Mouse (Mus musculus): Measurements from ENCODE around the gene Gm11239. TPM values are rescaled to one million over a fixed set of nuclear protein-coding genes. Genes with fewer than 3 reads are reported as not detected.
"Not testable (repeated sequence)": the region's sequence is repeated elsewhere in the genome, so short reads cannot be mapped to it uniquely, and the experiment has no call there.

The Gm11239 gene
- not detected in 2 replicates for polyA plus RNA-seq (2015; fragmentation: Nextera tagmentation; extraction: Ambion mirVana)

DNA sequence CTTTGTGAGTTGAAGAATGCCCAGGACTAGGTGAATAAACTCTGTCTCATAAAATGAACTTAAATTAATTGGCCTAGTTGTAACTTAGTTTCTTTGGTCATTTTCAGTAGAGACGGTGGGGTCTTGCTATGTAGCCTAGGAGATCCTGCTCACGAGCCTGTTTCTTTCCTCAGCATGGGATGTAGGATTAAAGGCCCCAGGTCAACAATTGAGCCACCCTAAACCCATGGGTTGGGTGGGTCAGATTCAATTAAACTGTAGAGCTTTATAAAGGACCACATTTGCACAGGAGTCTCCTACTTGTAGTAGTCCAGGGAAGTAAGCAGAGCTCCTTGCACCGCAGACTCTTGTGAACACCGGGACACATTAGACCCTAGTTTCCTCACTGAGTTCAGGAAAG lies at the start of gene Gm11239:
Gm11239 (plus strand) TSS at position 301 of the 400 bp plus-strand sequence.
- not testable (repeated sequence) for H3K4me3 ChIP-seq (ENCODE audit: low read length); H3K4me2 ChIP-seq (replicated peaks; ENCODE audit: low read depth, low read length); H3K27ac ChIP-seq (ENCODE audit: low read length); H3K9ac ChIP-seq (replicated peaks; ENCODE audit: low read length); H3K36me3 ChIP-seq (ENCODE audit: insufficient read depth, low read length); H3K4me1 ChIP-seq (ENCODE audit: insufficient read depth, low read length); ATAC-seq (ENCODE audit: low FRiP score, low TSS enrichment); H3K9me3 ChIP-seq (ENCODE audit: low read length); H3K27me3 ChIP-seq (ENCODE audit: insufficient read depth, low read length)
- WGBS, result no CpG with 5 or more reads among the region's 4 CpGs

DNA sequence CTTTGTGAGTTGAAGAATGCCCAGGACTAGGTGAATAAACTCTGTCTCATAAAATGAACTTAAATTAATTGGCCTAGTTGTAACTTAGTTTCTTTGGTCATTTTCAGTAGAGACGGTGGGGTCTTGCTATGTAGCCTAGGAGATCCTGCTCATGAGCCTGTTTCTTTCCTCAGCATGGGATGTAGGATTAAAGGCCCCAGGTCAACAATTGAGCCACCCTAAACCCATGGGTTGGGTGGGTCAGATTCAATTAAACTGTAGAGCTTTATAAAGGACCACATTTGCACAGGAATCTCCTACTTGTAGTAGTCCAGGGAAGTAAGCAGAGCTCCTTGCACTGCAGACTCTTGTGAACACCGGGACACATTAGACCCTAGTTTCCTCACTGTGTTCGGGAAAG lies 45.5 kb upstream of the Gm11239 start, which contains the start of gene Gm11237:
Gm11237 (plus strand) TSS at position 301 of the 400 bp plus-strand sequence.
- H3K27me3 ChIP-seq (ENCODE audit: insufficient read depth, low read length); H3K9me3 ChIP-seq (ENCODE audit: low read length); H3K9ac ChIP-seq (replicated peaks; ENCODE audit: low read length); H3K4me3 ChIP-seq (ENCODE audit: low read length); ATAC-seq (ENCODE audit: low FRiP score, low TSS enrichment); H3K4me1 ChIP-seq (ENCODE audit: insufficient read depth, low read length); H3K4me2 ChIP-seq (replicated peaks; ENCODE audit: low read depth, low read length); H3K27ac ChIP-seq (ENCODE audit: low read length); H3K36me3 ChIP-seq (ENCODE audit: insufficient read depth, low read length): not testable (repeated sequence)
- WGBS, result no CpG with 5 or more reads among the region's 3 CpGs

DNA sequence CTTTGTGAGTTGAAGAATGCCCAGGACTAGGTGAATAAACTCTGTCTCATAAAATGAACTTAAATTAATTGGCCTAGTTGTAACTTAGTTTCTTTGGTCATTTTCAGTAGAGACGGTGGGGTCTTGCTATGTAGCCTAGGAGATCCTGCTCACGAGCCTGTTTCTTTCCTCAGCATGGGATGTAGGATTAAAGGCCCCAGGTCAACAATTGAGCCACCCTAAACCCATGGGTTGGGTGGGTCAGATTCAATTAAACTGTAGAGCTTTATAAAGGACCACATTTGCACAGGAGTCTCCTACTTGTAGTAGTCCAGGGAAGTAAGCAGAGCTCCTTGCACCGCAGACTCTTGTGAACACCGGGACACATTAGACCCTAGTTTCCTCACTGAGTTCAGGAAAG lies 30.3 kb upstream of the Gm11239 start, which contains the start of gene Gm11236:
Gm11236 (plus strand) TSS at position 301 of the 400 bp plus-strand sequence.
- not testable (repeated sequence) for H3K4me3 ChIP-seq (ENCODE audit: low read length); H3K36me3 ChIP-seq (ENCODE audit: insufficient read depth, low read length); H3K4me1 ChIP-seq (ENCODE audit: insufficient read depth, low read length); H3K9me3 ChIP-seq (ENCODE audit: low read length); H3K27me3 ChIP-seq (ENCODE audit: insufficient read depth, low read length); H3K27ac ChIP-seq (ENCODE audit: low read length); H3K4me2 ChIP-seq (replicated peaks; ENCODE audit: low read depth, low read length); ATAC-seq (ENCODE audit: low FRiP score, low TSS enrichment); H3K9ac ChIP-seq (replicated peaks; ENCODE audit: low read length)
- no CpG with 5 or more reads among the region's 4 CpGs for WGBS

DNA sequence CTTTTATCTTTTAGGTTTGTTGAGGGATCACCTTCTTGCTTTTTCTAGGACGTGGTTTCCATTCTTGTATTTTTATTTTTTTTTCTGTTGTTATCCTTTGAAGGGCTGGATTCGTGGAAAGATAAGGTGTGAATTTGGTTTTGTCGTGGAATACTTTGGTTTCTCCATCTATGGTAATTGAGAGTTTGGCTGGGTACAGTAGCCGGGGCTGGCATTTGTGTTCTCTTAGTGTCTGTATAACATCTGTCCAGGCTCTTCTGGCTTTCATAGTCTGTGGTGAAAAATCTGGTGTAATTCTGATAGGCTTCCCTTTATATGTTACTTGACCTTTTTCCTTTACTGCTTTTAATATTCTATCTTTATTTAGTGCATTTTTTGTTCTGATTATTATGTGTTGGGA lies 6.3 kb upstream of the Gm11239 start:
- 90% methylated on average over 4 of the region's 4 CpGs for WGBS
- not testable (repeated sequence) for H3K9me3 ChIP-seq (ENCODE audit: low read length); H3K27ac ChIP-seq (ENCODE audit: low read length); H3K4me1 ChIP-seq (ENCODE audit: insufficient read depth, low read length); H3K9ac ChIP-seq (replicated peaks; ENCODE audit: low read length); H3K27me3 ChIP-seq (ENCODE audit: insufficient read depth, low read length); H3K36me3 ChIP-seq (ENCODE audit: insufficient read depth, low read length); H3K4me2 ChIP-seq (replicated peaks; ENCODE audit: low read depth, low read length); H3K4me3 ChIP-seq (ENCODE audit: low read length); ATAC-seq (ENCODE audit: low FRiP score, low TSS enrichment)

DNA sequence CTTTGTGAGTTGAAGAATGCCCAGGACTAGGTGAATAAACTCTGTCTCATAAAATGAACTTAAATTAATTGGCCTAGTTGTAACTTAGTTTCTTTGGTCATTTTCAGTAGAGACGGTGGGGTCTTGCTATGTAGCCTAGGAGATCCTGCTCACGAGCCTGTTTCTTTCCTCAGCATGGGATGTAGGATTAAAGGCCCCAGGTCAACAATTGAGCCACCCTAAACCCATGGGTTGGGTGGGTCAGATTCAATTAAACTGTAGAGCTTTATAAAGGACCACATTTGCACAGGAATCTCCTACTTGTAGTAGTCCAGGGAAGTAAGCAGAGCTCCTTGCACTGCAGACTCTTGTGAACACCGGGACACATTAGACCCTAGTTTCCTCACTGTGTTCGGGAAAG lies 15.1 kb downstream of the Gm11239 start, which contains the start of gene Gm428:
Gm428 (plus strand) TSS at position 301 of the 400 bp plus-strand sequence.
- ATAC-seq (ENCODE audit: low FRiP score, low TSS enrichment); H3K9ac ChIP-seq (replicated peaks; ENCODE audit: low read length); H3K27ac ChIP-seq (ENCODE audit: low read length); H3K9me3 ChIP-seq (ENCODE audit: low read length); H3K4me1 ChIP-seq (ENCODE audit: insufficient read depth, low read length); H3K4me2 ChIP-seq (replicated peaks; ENCODE audit: low read depth, low read length); H3K4me3 ChIP-seq (ENCODE audit: low read length); H3K27me3 ChIP-seq (ENCODE audit: insufficient read depth, low read length); H3K36me3 ChIP-seq (ENCODE audit: insufficient read depth, low read length): not testable (repeated sequence)
- WGBS, result no CpG with 5 or more reads among the region's 4 CpGs

DNA sequence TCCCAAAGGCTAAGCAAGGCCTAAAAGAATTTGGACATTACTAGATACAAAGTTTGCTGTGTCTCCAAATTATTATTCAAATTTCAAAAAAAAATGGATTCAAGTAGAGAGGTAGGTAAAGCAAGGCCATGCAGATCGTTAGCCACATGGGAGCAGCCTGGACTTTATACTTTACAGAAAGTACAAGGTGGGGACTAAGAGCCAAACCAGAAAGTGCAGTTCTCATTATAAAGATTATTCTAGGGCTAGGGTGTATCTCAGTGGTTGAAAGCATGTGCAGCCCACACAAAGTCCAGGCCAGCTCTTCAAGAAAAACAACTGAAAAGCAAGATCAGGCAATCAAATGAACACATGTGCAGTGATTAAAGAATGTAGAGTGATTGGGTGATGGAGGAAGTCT lies 50.6 kb downstream of the Gm11239 start:
- no peak for ATAC-seq (ENCODE audit: low FRiP score, low TSS enrichment)
- Histone ChIP-seq H3K4me2 (replicated peaks; ENCODE audit: low read depth, low read length) (no peak overlapping the region), H3K27me3 (ENCODE audit: insufficient read depth, low read length) (no peaks in the 10 kb centered on the region), H3K27ac (ENCODE audit: low read length) (no peak overlapping the region), H3K36me3 (ENCODE audit: insufficient read depth, low read length) (no peaks in the 10 kb centered on the region), H3K4me3 (ENCODE audit: low read length) (no peak overlapping the region), H3K9ac (replicated peaks; ENCODE audit: low read length) (no peak overlapping the region), H3K9me3 (ENCODE audit: low read length) (no peaks in the 10 kb centered on the region), H3K4me1 (ENCODE audit: insufficient read depth, low read length) (no peaks in the 10 kb centered on the region)
- 95% methylated on average over 1 of the region's 1 CpGs for WGBS

DNA sequence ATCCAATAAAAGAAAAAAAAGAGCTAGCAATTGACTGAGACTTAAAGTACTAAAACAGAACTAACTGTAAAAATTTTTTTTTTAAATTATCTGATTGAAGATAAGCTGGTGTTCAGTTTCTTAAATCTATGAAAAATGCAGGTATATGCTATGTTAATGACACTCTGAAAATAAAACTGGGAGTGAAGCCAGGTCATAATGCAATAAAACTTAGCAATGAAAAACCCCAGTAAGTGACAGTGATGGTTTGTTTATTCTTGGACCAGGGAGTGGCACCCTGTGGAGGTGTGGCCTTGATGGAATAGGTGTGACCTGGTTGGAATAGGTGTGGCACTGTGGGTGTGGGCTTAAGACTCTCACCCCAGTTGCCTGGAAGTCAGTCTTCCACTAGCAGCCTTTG lies 51.7 kb downstream of the Gm11239 start:
- Histone ChIP-seq H3K4me1 (ENCODE audit: insufficient read depth, low read length) (no peaks in the 10 kb centered on the region), H3K4me3 (ENCODE audit: low read length) (no peak overlapping the region), H3K9ac (replicated peaks; ENCODE audit: low read length) (no peak overlapping the region), H3K27me3 (ENCODE audit: insufficient read depth, low read length) (no peaks in the 10 kb centered on the region), H3K36me3 (ENCODE audit: insufficient read depth, low read length) (no peaks in the 10 kb centered on the region), H3K27ac (ENCODE audit: low read length) (no peak overlapping the region), H3K4me2 (replicated peaks; ENCODE audit: low read depth, low read length) (no peak overlapping the region), H3K9me3 (ENCODE audit: low read length) (no peaks in the 10 kb centered on the region)
- ATAC-seq (ENCODE audit: low FRiP score, low TSS enrichment), result no peak

Other genes with a start within 250 kb of the Gm11239 start
- not detected in 2 replicates for gene Gm11238, start 60.5 kb upstream of the Gm11239 start, polyA plus RNA-seq (2015; fragmentation: Nextera tagmentation; extraction: Ambion mirVana)
- not detected in 2 replicates for gene Gm11237, start 45.4 kb upstream of the Gm11239 start, polyA plus RNA-seq (2015; fragmentation: Nextera tagmentation; extraction: Ambion mirVana)
- not detected in 2 replicates for gene Gm11236, start 30.2 kb upstream of the Gm11239 start, polyA plus RNA-seq (2015; fragmentation: Nextera tagmentation; extraction: Ambion mirVana)
- gene Gm428, start 15.2 kb downstream of the Gm11239 start, polyA plus RNA-seq (2015; fragmentation: Nextera tagmentation; extraction: Ambion mirVana), result not detected in 2 replicates
- 7.5 and 7.6 TPM in 2 replicates for gene Rasef, start 122.6 kb downstream of the Gm11239 start, polyA plus RNA-seq (2015; fragmentation: Nextera tagmentation; extraction: Ambion mirVana)
- not detected in 2 replicates for gene Gm11758, start 207.9 kb downstream of the Gm11239 start, polyA plus RNA-seq (2015; fragmentation: Nextera tagmentation; extraction: Ambion mirVana)
- not detected in 2 replicates for gene Gm11757, start 222.8 kb downstream of the Gm11239 start, polyA plus RNA-seq (2015; fragmentation: Nextera tagmentation; extraction: Ambion mirVana)
- gene Gm13871, start 237.6 kb downstream of the Gm11239 start, polyA plus RNA-seq (2015; fragmentation: Nextera tagmentation; extraction: Ambion mirVana), result not detected in 2 replicates